8 mouse cellular contexts compared by ENCODE assay signal in the genomic region with DNA sequence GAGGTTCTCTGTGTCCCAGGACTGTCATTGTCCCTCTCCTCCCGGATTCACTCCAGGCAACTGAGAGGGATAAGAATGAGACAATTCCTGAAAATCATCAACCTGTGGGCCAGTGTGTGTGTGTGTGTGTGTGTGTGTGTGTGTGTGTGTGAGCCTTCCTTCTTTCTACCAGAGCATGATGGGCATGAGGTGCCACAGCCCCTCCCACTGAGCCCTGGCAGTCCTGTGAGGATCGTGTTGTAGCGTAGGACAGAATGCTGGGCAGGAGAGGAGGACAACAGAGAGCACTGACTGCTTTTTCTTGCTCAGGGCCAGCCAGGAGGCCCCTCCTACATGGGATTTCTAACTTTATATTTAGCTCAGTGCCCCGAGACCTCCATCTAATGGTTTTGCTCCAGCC. TPM values are rescaled to one million over a fixed set of nuclear protein-coding genes. Genes with fewer than 3 reads are reported as not detected.
DNase-seq lines count a peak whose midpoint lies in the region; ATAC-seq lines count a peak whose summit lies in the region.

No protein-coding gene starts in this region.

- DNase-seq in cerebellum, adult 11-12 months: peak; percentile 41
- no peak for DNase-seq in cerebellum, adult 8-10 months
- DNase-seq in kidney, postnatal 10 days: no peak
- DNase-seq in midbrain, embryonic 14.5 days: no peak
- no peak for DNase-seq in spleen, postnatal 4 days (ENCODE audit: low spot score in 2 of 2)

- H3K27me3 ChIP-seq in kidney, embryonic 16.5 days (ENCODE audit: insufficient read depth, low read length): no peaks in the 10 kb centered on the region; the same call in 1 of the 2 replicates
- H3K27me3 ChIP-seq in heart, embryonic 14.5 days (ENCODE audit: control insufficient read depth, insufficient read depth, low read length): no peaks in the 10 kb centered on the region
- no peaks in the 10 kb centered on the region for H3K27me3 ChIP-seq in midbrain, embryonic 14.5 days (ENCODE audit: control insufficient read depth, insufficient read depth, low read length)

- no peaks in the 10 kb centered on the region for H3K36me3 ChIP-seq in kidney, embryonic 16.5 days (ENCODE audit: insufficient read depth, low read length)
- H3K36me3 ChIP-seq in heart, embryonic 14.5 days (ENCODE audit: control insufficient read depth, insufficient read depth, low read length): peaks cover 16% of the 10 kb centered on the region
- H3K36me3 ChIP-seq in midbrain, embryonic 14.5 days (ENCODE audit: control insufficient read depth, insufficient read depth, low read length): no peaks in the 10 kb centered on the region

- H3K4me1 ChIP-seq in kidney, embryonic 16.5 days (ENCODE audit: insufficient read depth, low read length): peaks cover 50% of the 10 kb centered on the region
- H3K4me1 ChIP-seq in heart, embryonic 14.5 days (ENCODE audit: control insufficient read depth in 2 of 2, insufficient read depth in 2 of 2, low read length in 2 of 2): peaks cover 52 to 83% of the 10 kb centered on the region in 2 experiments
- H3K4me1 ChIP-seq in midbrain, embryonic 14.5 days (ENCODE audit: control insufficient read depth, insufficient read depth, low read length): peaks cover 9% of the 10 kb centered on the region

- no peak overlapping the region for H3K27ac ChIP-seq in kidney, embryonic 16.5 days (ENCODE audit: low read length)
- H3K27ac ChIP-seq in heart, embryonic 14.5 days (replicated peaks in 1 of 2; ENCODE audit: control insufficient read depth in 1 of 2, insufficient read depth in 1 of 2, low read depth in 2 of 2, low read length in 2 of 2): peak overlapping the region; percentile 97
- no peak overlapping the region for H3K27ac ChIP-seq in midbrain, embryonic 14.5 days (replicated peaks; ENCODE audit: low read depth, low read length)

- H3K9ac ChIP-seq in kidney, embryonic 16.5 days (replicated peaks; ENCODE audit: low read length): peak overlapping the region; percentile 79; the same call in 1 of the 2 replicates
- peak overlapping the region; percentile 83 for H3K9ac ChIP-seq in heart, embryonic 14.5 days (ENCODE audit: low read length)
- peak overlapping the region; percentile 66; the same call in 1 of the 2 replicates for H3K9ac ChIP-seq in midbrain, embryonic 14.5 days (replicated peaks; ENCODE audit: low read length)

- H3K9me3 ChIP-seq in kidney, embryonic 16.5 days (ENCODE audit: low read length): no peaks in the 10 kb centered on the region
- H3K9me3 ChIP-seq in heart, embryonic 14.5 days (ENCODE audit: control insufficient read depth, low read length): no peaks in the 10 kb centered on the region
- no peaks in the 10 kb centered on the region for H3K9me3 ChIP-seq in midbrain, embryonic 14.5 days (ENCODE audit: control insufficient read depth, low read length)

- ATAC-seq in kidney, embryonic 16.5 days (ENCODE audit: low FRiP score, low TSS enrichment): no peak
- no peak for ATAC-seq in heart, embryonic 14.5 days (ENCODE audit: insufficient number of reproducible peaks, insufficient read depth, low FRiP score, low read depth)
- no peak for ATAC-seq in midbrain, embryonic 14.5 days (ENCODE audit: low FRiP score, low TSS enrichment)
- no peak for ATAC-seq in erythroid progenitor cell, adult 5-6 weeks (replicated peaks; ENCODE audit: low FRiP score, poor library complexity, severe bottlenecking)

- H3K4me2 ChIP-seq in kidney, embryonic 16.5 days (replicated peaks; ENCODE audit: low read depth, low read length): peak overlapping the region; percentile 96
- peak overlapping the region; percentile 87 for H3K4me2 ChIP-seq in heart, embryonic 14.5 days (ENCODE audit: low read length)
- peak overlapping the region; percentile 97 for H3K4me2 ChIP-seq in midbrain, embryonic 14.5 days (ENCODE audit: low read length)

- H3K4me3 ChIP-seq in kidney, embryonic 16.5 days (ENCODE audit: low read length): peak overlapping the region; percentile 73
- H3K4me3 ChIP-seq in heart, embryonic 14.5 days (ENCODE audit: control insufficient read depth in 1 of 2, insufficient read depth in 1 of 2, low read depth in 1 of 2, low read length in 2 of 2): peak overlapping the region; percentile 57 to 82
- H3K4me3 ChIP-seq in midbrain, embryonic 14.5 days (replicated peaks; ENCODE audit: low read depth, low read length): peak overlapping the region; percentile 60; the same call in 1 of the 2 replicates

- WGBS in kidney, embryonic 16.5 days: 79% methylated on average over 4 of the region's 4 CpGs
- 41% methylated on average over 4 of the region's 4 CpGs for WGBS in heart, embryonic 14.5 days
- 81% methylated on average over 4 of the region's 4 CpGs for WGBS in midbrain, embryonic 14.5 days

RNA-seq across cellular contexts. Expression of a gene that starts 1.4 kb away (rescaled TPM):
- 30.1 and 36.5 TPM in 2 replicates for polyA plus RNA-seq in kidney, embryonic 16.5 days (2015; fragmentation: Nextera tagmentation; extraction: Ambion mirVana)
- polyA plus RNA-seq in heart, embryonic 14.5 days (2014; fragmentation: Nextera tagmentation; extraction: Ambion mirVana): 25.3 and 32.5 TPM in 2 replicates
- 15.4 and 17.8 TPM in 2 replicates for polyA plus RNA-seq in midbrain, embryonic 14.5 days (2014; fragmentation: Nextera tagmentation; extraction: Ambion mirVana)
- total RNA-seq in erythroid progenitor cell, adult 5-6 weeks (2015; ENCODE audit: low replicate concordance): 15.5 and 16.3 TPM in 2 replicates
- 9.4 and 12.6 TPM in 2 replicates for total RNA-seq in erythroid progenitor cell, adult 5-6 weeks (2017; ENCODE audit: low replicate concordance)

RNA-seq across cellular contexts. Expression of a gene that starts 41.3 kb away (rescaled TPM):
- 32.0 and 34.6 TPM in 2 replicates for polyA plus RNA-seq in kidney, embryonic 16.5 days (2015; fragmentation: Nextera tagmentation; extraction: Ambion mirVana)
- polyA plus RNA-seq in heart, embryonic 14.5 days (2014; fragmentation: Nextera tagmentation; extraction: Ambion mirVana): 27.6 and 27.7 TPM in 2 replicates
- polyA plus RNA-seq in midbrain, embryonic 14.5 days (2014; fragmentation: Nextera tagmentation; extraction: Ambion mirVana): 13.3 and 19.2 TPM in 2 replicates
- 252 and 262 TPM in 2 replicates for total RNA-seq in erythroid progenitor cell, adult 5-6 weeks (2015; ENCODE audit: low replicate concordance)
- total RNA-seq in erythroid progenitor cell, adult 5-6 weeks (2017; ENCODE audit: low replicate concordance): 345 and 413 TPM in 2 replicates

RNA-seq across cellular contexts. Expression of a gene that starts 41.4 kb away (rescaled TPM):
- 1.4 and 1.9 TPM in 2 replicates for polyA plus RNA-seq in kidney, embryonic 16.5 days (2015; fragmentation: Nextera tagmentation; extraction: Ambion mirVana)
- polyA plus RNA-seq in heart, embryonic 14.5 days (2014; fragmentation: Nextera tagmentation; extraction: Ambion mirVana): 0.24 and 0.40 TPM in 2 replicates
- 2.1 and 2.5 TPM in 2 replicates for polyA plus RNA-seq in midbrain, embryonic 14.5 days (2014; fragmentation: Nextera tagmentation; extraction: Ambion mirVana)
- total RNA-seq in erythroid progenitor cell, adult 5-6 weeks (2015; ENCODE audit: low replicate concordance): not detected in 2 replicates
- total RNA-seq in erythroid progenitor cell, adult 5-6 weeks (2017; ENCODE audit: low replicate concordance): not detected in 2 replicates

RNA-seq across cellular contexts. Expression of a gene that starts 58.7 kb away (rescaled TPM):
- polyA plus RNA-seq in kidney, embryonic 16.5 days (2015; fragmentation: Nextera tagmentation; extraction: Ambion mirVana): 76.1 and 85.9 TPM in 2 replicates
- polyA plus RNA-seq in heart, embryonic 14.5 days (2014; fragmentation: Nextera tagmentation; extraction: Ambion mirVana): 11.4 and 15.0 TPM in 2 replicates
- polyA plus RNA-seq in midbrain, embryonic 14.5 days (2014; fragmentation: Nextera tagmentation; extraction: Ambion mirVana): 67.3 and 114 TPM in 2 replicates
- total RNA-seq in erythroid progenitor cell, adult 5-6 weeks (2015; ENCODE audit: low replicate concordance): 3.6 and 5.4 TPM in 2 replicates
- total RNA-seq in erythroid progenitor cell, adult 5-6 weeks (2017; ENCODE audit: low replicate concordance): 2.2 and 5.1 TPM in 2 replicates

Comparison
In these comparisons a context has a peak if more than half of its experiments do, and no peak if none do; other contexts are left out.
1. H3K27ac ChIP-seq: peak in heart, embryonic 14.5 days (2 of 2); none in kidney, embryonic 16.5 days (single experiment) and midbrain, embryonic 14.5 days (single experiment).
2. Peak in every context shown above with its lines, with median percentiles within 50 percentile points of each other: H3K4me2 ChIP-seq, H3K4me3 ChIP-seq and H3K9ac ChIP-seq.